Mouse (Mus musculus): Measurements from ENCODE around the gene Wsb1. TPM values are rescaled to one million over a fixed set of nuclear protein-coding genes. Genes with fewer than 3 reads are reported as not detected.

Wsb1 gene
- total and polyA plus RNA-seq, 3 experiments, result 84.1 to 129 (median 104) TPM

GRCm38 (mm10) chr11:79288278-79288843 is 33.9 kb upstream of the Wsb1 start:
- Histone ChIP-seq H3K4me1 (ENCODE audit: control insufficient read depth in 1 of 2, insufficient read depth in 2 of 2) (peaks cover 14 to 46% of the 10 kb centered on the region in 2 experiments; a peak in 3 of 4 replicates), H3K4me2 (ENCODE audit: insufficient read depth, low read depth, poor library complexity, severe bottlenecking) (no peak overlapping the region), H3K9ac (ENCODE audit: insufficient read depth, low read depth) (no peak overlapping the region), H3K79me2 (replicated peaks; ENCODE audit: control insufficient read depth, extremely low read depth, insufficient read depth, poor library complexity, severe bottlenecking) (no peaks in the 10 kb centered on the region), H3K27ac (ENCODE audit: insufficient read depth, low read depth) (no peak overlapping the region), H3K4me3 (replicated peaks in 1 of 3; ENCODE audit: low read depth in 2 of 3, low read length in 2 of 3, poor library complexity in 1 of 3) (no peak overlapping the region), H3K36me3 (replicated peaks in 1 of 2; ENCODE audit: control insufficient read depth in 1 of 2, insufficient read depth in 1 of 2, low read length in 1 of 2) (no peaks in the 10 kb centered on the region), H3K9me3 (replicated peaks; ENCODE audit: low read length) (peaks cover 2% of the 10 kb centered on the region), H3K27me3 (replicated peaks) (no peaks in the 10 kb centered on the region)
- dilution Hi-C loops (cut with MboI; ENCODE audit: extremely low pct_ligation_motif_present, extremely low pct_unique_long_range_greater_than_20kb, low sequenced_read_pairs), result no loop called here
- DNase-seq (ENCODE audit: extremely low read depth), result no peak
- in situ Hi-C loops (cut with MboI; ENCODE audit: low pct_ligation_motif_present, low pct_unique_long_range_greater_than_20kb, low sequenced_read_pairs), result no loop called here
- TF ChIP-seq NRF1 (IDR thresholded peaks at IDR 0.05; ENCODE audit: low read depth, low read length) (no peak), UBTF (IDR thresholded peaks at IDR 0.05; ENCODE audit: low read depth, low read length) (no peak), ZKSCAN1 (IDR thresholded peaks at IDR 0.05; ENCODE audit: borderline replicate concordance, low read depth, low read length) (no peak), HCFC1 (IDR thresholded peaks at IDR 0.05; ENCODE audit: low read depth, low read length) (no peak), MYC (IDR thresholded peaks at IDR 0.05; ENCODE audit: low read depth, low read length) (no peak), SIN3A (IDR thresholded peaks at IDR 0.05; ENCODE audit: low read length) (no peak), BHLHE40 (IDR thresholded peaks at IDR 0.05; ENCODE audit: low read depth, low read length) (no peak), PAX5 (IDR thresholded peaks at IDR 0.05; ENCODE audit: low read length) (no peak), USF1 (IDR thresholded peaks at IDR 0.05; ENCODE audit: low read depth, low read length) (no peak), E2F4 (IDR thresholded peaks at IDR 0.05; ENCODE audit: insufficient replicate concordance, low read depth, low read length) (no peak), ETS1 (conservative IDR thresholded peaks at IDR 0.05; ENCODE audit: low read depth, low read length) (no peak), POLR2A (IDR thresholded peaks at IDR 0.05; ENCODE audit: low read depth, low read length) (no peak), ZNF384 (IDR thresholded peaks at IDR 0.05; ENCODE audit: low read depth, low read length) (no peak), MXI1 (IDR thresholded peaks at IDR 0.05; ENCODE audit: low read depth, low read length) (no peak), MAX (IDR thresholded peaks at IDR 0.05; ENCODE audit: low read length) (no peak), JUND (conservative IDR thresholded peaks at IDR 0.05; ENCODE audit: low read depth, low read length) (no peak), KAT2A (IDR thresholded peaks at IDR 0.05; ENCODE audit: insufficient replicate concordance, low read length) (no peak)

- in situ Hi-C loops (cut with MboI; ENCODE audit: low pct_ligation_motif_present, low pct_unique_long_range_greater_than_20kb, low sequenced_read_pairs), result no loop called here
- no peak overlapping the region for H3K4me3 ChIP-seq (replicated peaks in 1 of 3; ENCODE audit: low read depth in 2 of 3, low read length in 2 of 3, poor library complexity in 1 of 3)
- H3K9ac ChIP-seq (ENCODE audit: insufficient read depth, low read depth), result no peak overlapping the region
- peaks cover 11 to 40% of the 10 kb centered on the region in 2 experiments; a peak in 3 of 4 replicates for H3K4me1 ChIP-seq (ENCODE audit: control insufficient read depth in 1 of 2, insufficient read depth in 2 of 2)
- TF ChIP-seq SIN3A (IDR thresholded peaks at IDR 0.05; ENCODE audit: low read length), result no peak
- no peak for TF ChIP-seq NELFE (IDR thresholded peaks at IDR 0.05; ENCODE audit: low read depth, low read length)
- no peak for TF ChIP-seq BHLHE40 (IDR thresholded peaks at IDR 0.05; ENCODE audit: low read depth, low read length)
- TF ChIP-seq ELF1 (IDR thresholded peaks at IDR 0.05; ENCODE audit: low read depth, low read length), result no peak
- TF ChIP-seq USF1 (IDR thresholded peaks at IDR 0.05; ENCODE audit: low read depth, low read length), result no peak
- TF ChIP-seq USF2 (conservative IDR thresholded peaks at IDR 0.05; ENCODE audit: low read depth, low read length), result no peak
- TF ChIP-seq TBP (conservative IDR thresholded peaks at IDR 0.05; ENCODE audit: low read depth, low read length), result no peak
- no peak for DNase-seq (ENCODE audit: extremely low read depth)
- H3K4me2 ChIP-seq (ENCODE audit: insufficient read depth, low read depth, poor library complexity, severe bottlenecking), result no peak overlapping the region
- no peaks in the 10 kb centered on the region for H3K36me3 ChIP-seq (replicated peaks in 1 of 2; ENCODE audit: control insufficient read depth in 1 of 2, insufficient read depth in 1 of 2, low read length in 1 of 2)
- dilution Hi-C loops (cut with MboI; ENCODE audit: extremely low pct_ligation_motif_present, extremely low pct_unique_long_range_greater_than_20kb, low sequenced_read_pairs), result no loop called here
- peaks cover 2% of the 10 kb centered on the region for H3K9me3 ChIP-seq (replicated peaks; ENCODE audit: low read length)
- H3K27me3 ChIP-seq (replicated peaks), result no peaks in the 10 kb centered on the region
- H3K27ac ChIP-seq (ENCODE audit: insufficient read depth, low read depth), result no peak overlapping the region
- H3K79me2 ChIP-seq (replicated peaks; ENCODE audit: control insufficient read depth, extremely low read depth, insufficient read depth, poor library complexity, severe bottlenecking), result no peaks in the 10 kb centered on the region
Observed at GRCm38 (mm10) chr11:79287447-79287846, 33.0 kb upstream of the Wsb1 start.
